In genomic region chr8:120227578-120227876, GRCm38 (mm10) we compare ENCODE assay signal across 8 mouse cellular contexts. TPM values are rescaled to one million over a fixed set of nuclear protein-coding genes. Genes with fewer than 3 reads are reported as not detected.
DNase-seq lines count a peak whose midpoint lies in the region; ATAC-seq lines count a peak whose summit lies in the region.

No protein-coding gene starts in this region.

- H3K27ac ChIP-seq in heart, embryonic 16.5 days (ENCODE audit: low read length), result no peak overlapping the region
- peak overlapping the region; percentile 86 for H3K27ac ChIP-seq in embryonic facial prominence, embryonic 10.5 days (replicated peaks)
- H3K27ac ChIP-seq in hindbrain, embryonic 12.5 days, result peak overlapping the region; percentile 77
- H3K27ac ChIP-seq in midbrain, embryonic 15.5 days, result no peak overlapping the region; the same call in 1 of the 2 replicates

- H3K4me1 ChIP-seq in heart, embryonic 16.5 days (ENCODE audit: control insufficient read depth, insufficient read depth, low read length), result peaks cover 29% of the 10 kb centered on the region
- peaks cover 91% of the 10 kb centered on the region for H3K4me1 ChIP-seq in embryonic facial prominence, embryonic 10.5 days
- H3K4me1 ChIP-seq in hindbrain, embryonic 12.5 days, result peaks cover 83% of the 10 kb centered on the region
- H3K4me1 ChIP-seq in midbrain, embryonic 15.5 days, result peaks cover 47% of the 10 kb centered on the region

- peaks cover 8% of the 10 kb centered on the region; the same call in 1 of the 2 replicates for H3K27me3 ChIP-seq in heart, embryonic 16.5 days (ENCODE audit: control insufficient read depth, insufficient read depth, low read length)
- H3K27me3 ChIP-seq in embryonic facial prominence, embryonic 10.5 days (replicated peaks; ENCODE audit: low read depth, poor library complexity, severe bottlenecking), result peaks cover 55% of the 10 kb centered on the region
- peaks cover 30% of the 10 kb centered on the region for H3K27me3 ChIP-seq in hindbrain, embryonic 12.5 days
- H3K27me3 ChIP-seq in midbrain, embryonic 15.5 days (replicated peaks), result peaks cover 3% of the 10 kb centered on the region; the same call in 1 of the 2 replicates

- H3K4me2 ChIP-seq in heart, embryonic 16.5 days (ENCODE audit: low read depth, low read length), result peak overlapping the region; percentile 95; the same call in 1 of the 2 replicates
- peak overlapping the region; percentile 98 for H3K4me2 ChIP-seq in hindbrain, embryonic 12.5 days (replicated peaks)
- H3K4me2 ChIP-seq in midbrain, embryonic 15.5 days, result peak overlapping the region; percentile 73

- no peak for ATAC-seq in heart, embryonic 16.5 days (replicated peaks; ENCODE audit: extremely low read depth, insufficient read depth, low FRiP score)
- peak; percentile 9; the same call in 1 of the 2 replicates for ATAC-seq in hindbrain, embryonic 12.5 days (ENCODE audit: low FRiP score)
- peak; percentile 15; the same call in 1 of the 2 replicates for ATAC-seq in midbrain, embryonic 15.5 days (replicated peaks)
- ATAC-seq in megakaryocyte progenitor cell, adult 5-6 weeks (replicated peaks; ENCODE audit: poor library complexity), result no peak

- no peak for DNase-seq in heart, adult 8-10 months (ENCODE audit: low spot score)
- DNase-seq in embryonic facial prominence, embryonic 10.5 days (ENCODE audit: low spot score), result no peak
- DNase-seq in cerebellum, postnatal 25 days, result no peak
- no peak for DNase-seq in adrenal gland, postnatal 36 days

- H3K9ac ChIP-seq in heart, embryonic 16.5 days (ENCODE audit: low read length), result no peak overlapping the region
- peak overlapping the region; percentile 36; the same call in 1 of the 2 replicates for H3K9ac ChIP-seq in hindbrain, embryonic 12.5 days
- no peak overlapping the region for H3K9ac ChIP-seq in midbrain, embryonic 15.5 days

- no peaks in the 10 kb centered on the region for H3K36me3 ChIP-seq in heart, embryonic 16.5 days (ENCODE audit: control insufficient read depth, insufficient read depth)
- H3K36me3 ChIP-seq in embryonic facial prominence, embryonic 10.5 days (replicated peaks), result no peaks in the 10 kb centered on the region
- no peaks in the 10 kb centered on the region for H3K36me3 ChIP-seq in hindbrain, embryonic 12.5 days
- H3K36me3 ChIP-seq in midbrain, embryonic 15.5 days (replicated peaks), result no peaks in the 10 kb centered on the region

- no peaks in the 10 kb centered on the region for H3K9me3 ChIP-seq in heart, embryonic 16.5 days (replicated peaks; ENCODE audit: control insufficient read depth, low read length)
- H3K9me3 ChIP-seq in embryonic facial prominence, embryonic 10.5 days, result no peaks in the 10 kb centered on the region
- H3K9me3 ChIP-seq in hindbrain, embryonic 12.5 days (replicated peaks), result no peaks in the 10 kb centered on the region
- H3K9me3 ChIP-seq in midbrain, embryonic 15.5 days, result no peaks in the 10 kb centered on the region

- peak overlapping the region; percentile 60 for H3K4me3 ChIP-seq in heart, embryonic 16.5 days (ENCODE audit: low read length)
- peak overlapping the region; percentile 80 for H3K4me3 ChIP-seq in embryonic facial prominence, embryonic 10.5 days
- H3K4me3 ChIP-seq in hindbrain, embryonic 12.5 days, result peak overlapping the region; percentile 64
- peak overlapping the region; percentile 50 for H3K4me3 ChIP-seq in midbrain, embryonic 15.5 days

RNA-seq across cellular contexts. Expression of gene Gse1, which starts 0.7 kb away (rescaled TPM):
- 7.7 and 9.7 TPM in 2 replicates for polyA plus RNA-seq in heart, embryonic 16.5 days (2015; fragmentation: Nextera tagmentation; extraction: Ambion mirVana)
- 10 to 100 TPM; 18.9 to 29.1 (median 23.3) TPM for total RNA-seq in heart, adult 8-10 months (2022)
- 9.9 and 10.2 TPM in 2 replicates for polyA plus RNA-seq in embryonic facial prominence, embryonic 10.5 days (2016; fragmentation: Nextera tagmentation; extraction: Ambion mirVana)
- polyA plus RNA-seq in hindbrain, embryonic 12.5 days (2016; fragmentation: Nextera tagmentation; extraction: Ambion mirVana), result 22.4 and 24.0 TPM in 2 replicates
- polyA plus RNA-seq in midbrain, embryonic 15.5 days (2015; fragmentation: Nextera tagmentation; extraction: Ambion mirVana), result 21.2 and 23.4 TPM in 2 replicates
- total RNA-seq in adrenal gland, postnatal 36 days (2021), result 10 to 100 TPM; 25.9 to 30.2 TPM
- total RNA-seq in megakaryocyte progenitor cell, adult 5-6 weeks (2015), result 32.0 and 32.6 TPM in 2 replicates
- total RNA-seq in megakaryocyte progenitor cell, adult 5-6 weeks (2017), result 10.0 and 11.2 TPM in 2 replicates

RNA-seq across cellular contexts. Expression of gene Fam92b, which starts 50.3 kb away (rescaled TPM):
- polyA plus RNA-seq in heart, embryonic 16.5 days (2015; fragmentation: Nextera tagmentation; extraction: Ambion mirVana), result 0.66 and 0.79 TPM in 2 replicates
- not detected for total RNA-seq in heart, adult 8-10 months (2022)
- 0.83 and 0.86 TPM in 2 replicates for polyA plus RNA-seq in embryonic facial prominence, embryonic 10.5 days (2016; fragmentation: Nextera tagmentation; extraction: Ambion mirVana)
- polyA plus RNA-seq in hindbrain, embryonic 12.5 days (2016; fragmentation: Nextera tagmentation; extraction: Ambion mirVana), result 1.6 and 3.0 TPM in 2 replicates
- polyA plus RNA-seq in midbrain, embryonic 15.5 days (2015; fragmentation: Nextera tagmentation; extraction: Ambion mirVana), result 2.1 and 2.2 TPM in 2 replicates
- 1 to 10 TPM in 1 of 2 experiments, under 1 TPM in 1; 0.53 to 1.2 TPM for total RNA-seq in adrenal gland, postnatal 36 days (2021)
- total RNA-seq in megakaryocyte progenitor cell, adult 5-6 weeks (2015), result not detected in 2 replicates
- total RNA-seq in megakaryocyte progenitor cell, adult 5-6 weeks (2017), result not detected in 2 replicates

Comparison
In these comparisons a context has a peak if more than half of its experiments do, and no peak if none do; other contexts are left out.
1. ATAC-seq: peak in hindbrain, embryonic 12.5 days (single experiment) and midbrain, embryonic 15.5 days (single experiment); none in heart, embryonic 16.5 days (single experiment) and megakaryocyte progenitor cell, adult 5-6 weeks (single experiment).
2. H3K27ac ChIP-seq: peak in embryonic facial prominence, embryonic 10.5 days (single experiment) and hindbrain, embryonic 12.5 days (single experiment); none in heart, embryonic 16.5 days (single experiment) and midbrain, embryonic 15.5 days (single experiment).
3. Peak in every context shown above with its lines, with median percentiles within 50 percentile points of each other: H3K4me2 ChIP-seq and H3K4me3 ChIP-seq.